Mouse (Mus musculus) CH12.LX (cell line): Measurements from ENCODE around the gene P2ry6.

Experiments
- CHD2 ChIP-seq: IDR thresholded peaks from 2 replicates; pipeline ENCODE4 v1.6.1; 2011; ENCODE audit warnings: low read length, improper control_type of control experiment
- CTCF ChIP-seq, 2 experiments: IDR thresholded peaks in 1 of 2; conservative IDR thresholded peaks in 1 of 2; 2 replicates each; pipeline ENCODE4 v1.5.1; 2011 to 2012; ENCODE audit warnings: low read depth in 2 of 2, low read length in 2 of 2, improper control_type of control experiment in 1 of 2, inconsistent platforms in 1 of 2, mild to moderate bottlenecking in 1 of 2, moderate library complexity in 1 of 2
- KAT2A ChIP-seq: IDR thresholded peaks from 2 replicates; pipeline ENCODE4 v1.6.1; 2012; ENCODE audit warnings: low read length, improper control_type of control experiment, inconsistent platforms; ENCODE audit not compliant: insufficient replicate concordance
- MAFK ChIP-seq: IDR thresholded peaks from 2 replicates; pipeline ENCODE4 v1.6.1; 2011; ENCODE audit warnings: low read length, improper control_type of control experiment; ENCODE audit not compliant: insufficient replicate concordance
- MAX ChIP-seq: IDR thresholded peaks from 2 replicates; pipeline ENCODE4 v1.6.1; 2011; ENCODE audit warnings: low read length, improper control_type of control experiment
- MEF2A ChIP-seq: IDR thresholded peaks from 2 replicates; pipeline ENCODE4 v1.6.1; 2014; ENCODE audit warnings: low read depth, mild to moderate bottlenecking, inconsistent platforms, low read length, improper control_type of control experiment, borderline replicate concordance
- MYC ChIP-seq: IDR thresholded peaks from 2 replicates; pipeline ENCODE4 v1.6.1; 2011; ENCODE audit warnings: low read depth, mild to moderate bottlenecking, improper control_type of control experiment, low read length
- POLR2AphosphoS2 ChIP-seq: IDR thresholded peaks from 2 replicates; pipeline ENCODE4 v1.6.1; 2011; ENCODE audit warnings: low read depth, low read length, improper control_type of control experiment
- UBTF ChIP-seq: IDR thresholded peaks from 2 replicates; pipeline ENCODE4 v1.6.1; 2012; ENCODE audit warnings: low read depth, mild to moderate bottlenecking, inconsistent platforms, low read length, improper control_type of control experiment, moderate library complexity
- USF1 ChIP-seq: IDR thresholded peaks from 2 replicates; pipeline ENCODE4 v1.6.1; 2014; ENCODE audit warnings: low read depth, mild to moderate bottlenecking, inconsistent platforms, low read length, improper control_type of control experiment

DNA sequence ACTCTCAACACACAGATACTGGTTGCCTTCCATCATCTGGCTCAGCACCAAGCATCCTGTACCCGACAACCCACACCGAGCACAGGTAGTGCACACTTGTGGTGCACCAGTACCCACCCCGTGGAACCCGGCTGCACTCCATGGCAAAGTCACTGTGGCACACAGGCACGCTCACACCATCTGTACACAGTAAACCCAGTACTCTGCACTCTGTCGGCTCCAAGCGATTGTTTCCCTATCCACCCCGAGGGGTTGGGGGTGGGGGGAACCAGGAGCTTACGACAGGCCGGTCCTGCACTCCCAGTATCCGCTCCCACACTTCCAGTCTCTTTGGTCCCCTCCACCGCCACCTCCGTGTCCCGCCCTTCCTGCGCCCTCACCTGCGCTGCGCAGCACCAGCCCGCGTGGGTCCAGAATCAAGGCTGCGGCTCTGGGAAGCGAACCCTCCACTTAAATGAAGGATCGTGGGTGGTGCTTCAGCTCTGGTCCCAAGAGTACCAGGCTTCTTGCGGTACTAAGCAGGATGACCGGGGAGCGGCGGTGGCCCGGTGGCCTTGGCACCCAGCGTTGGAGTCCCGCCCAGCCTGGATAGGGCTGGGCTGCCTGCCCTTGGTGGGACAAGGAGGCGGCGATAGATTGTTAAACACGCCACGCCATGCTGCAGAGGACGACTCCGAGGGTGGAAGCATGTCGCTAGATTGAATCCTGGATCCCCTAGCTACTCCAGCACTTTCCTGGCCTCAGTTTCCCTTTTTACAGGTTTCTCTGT is at the start of gene P2ry6:
- TF ChIP-seq USF1 = no peak
- TF ChIP-seq MYC = no peak
- no peak for TF ChIP-seq POLR2AphosphoS2
- TF ChIP-seq CHD2 = no peak
- TF ChIP-seq KAT2A = no peak
- TF ChIP-seq MEF2A = no peak
- no peak for TF ChIP-seq MAX
- TF ChIP-seq CTCF (conservative IDR thresholded peaks at IDR 0.05 in 1 of 2, IDR thresholded peaks at IDR 0.05 in 1 of 2; ENCODE audit: low read depth in 2 of 2, low read length in 2 of 2) = no peak
- no peak for TF ChIP-seq MAFK
- TF ChIP-seq UBTF = no peak
